Mouse (Mus musculus): ENCODE measurements at regions not wholly inside any gene's neighbourhood (a gene's known extent, or its start where the extent isn't known, plus 50 kb on each side); places are given as distances from the start of the nearest gene placed in this dataset.

DNA sequence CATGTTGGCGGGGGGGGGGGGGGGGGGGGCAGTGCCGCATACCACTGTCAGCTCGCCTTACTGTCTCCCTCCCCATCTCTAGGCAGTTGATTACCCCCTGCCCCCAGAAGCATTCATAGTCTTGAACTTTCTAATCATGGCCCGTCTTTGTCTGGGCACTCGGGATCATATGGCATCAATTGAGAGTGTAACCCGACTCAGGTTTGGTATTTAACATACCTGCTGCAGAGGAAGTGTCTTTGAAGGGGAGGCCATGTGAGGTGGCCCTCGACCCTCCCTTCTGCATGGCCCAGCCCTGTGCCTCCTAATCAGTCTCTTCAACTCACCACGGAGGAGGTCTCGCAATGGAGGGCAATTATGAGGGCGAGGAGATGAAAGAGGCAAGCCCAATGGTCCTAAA lies 286.5 kb downstream of the Mycn start:
- no peak for TF ChIP-seq TAL1 (IDR thresholded peaks at IDR 0.05; ENCODE audit: low read length)
- no peak for TF ChIP-seq GATA1 (IDR thresholded peaks at IDR 0.05; ENCODE audit: low read length)
